Mouse (Mus musculus) heart, adult 2 months (tissue): ENCODE measurements around the gene Sectm1a. TPM values are rescaled to one million over a fixed set of nuclear protein-coding genes. Genes with fewer than 3 reads are reported as not detected.

ENCODE experiments used
- DNase-seq, 2 experiments: peaks; one replicate each; pipeline ENCODE4 v3.0.0; 2021
- H3K27ac ChIP-seq: fragments of 200-600 bp; 2 replicates; pipeline ENCODE4 v1.8.1; 2022
- H3K27me3 ChIP-seq: fragments of 200-500 bp; 2 replicates; pipeline ENCODE4 v1.6.1; 2012; ENCODE audit warnings: mild to moderate bottlenecking, low read length, inconsistent platforms, mixed read lengths; ENCODE audit not compliant: control insufficient read depth, insufficient read depth
- H3K36me3 ChIP-seq: fragments of 200-500 bp; 2 replicates; pipeline ENCODE4 v1.6.1; 2012; ENCODE audit warnings: low read length, inconsistent platforms; ENCODE audit not compliant: control insufficient read depth, insufficient read depth
- H3K4me1 ChIP-seq: fragments of 200-500 bp; 2 replicates; pipeline ENCODE4 v1.6.1; 2011; ENCODE audit warnings: low read length; ENCODE audit not compliant: control insufficient read depth, insufficient read depth
- H3K4me3 ChIP-seq: fragments of 200-600 bp; 2 replicates; pipeline ENCODE4 v1.8.1; 2022
- H3K79me2 ChIP-seq: fragments of 200-500 bp; replicated peaks from 2 replicates; pipeline ENCODE4 v1.6.1; 2012; ENCODE audit warnings: mild to moderate bottlenecking, inconsistent platforms, low read length, moderate library complexity, mixed read lengths; ENCODE audit not compliant: control insufficient read depth, insufficient read depth
- H3K9ac ChIP-seq: fragments of 200-500 bp; 2 replicates; pipeline ENCODE4 v1.6.1; 2012; ENCODE audit warnings: low read depth, mild to moderate bottlenecking, control low read depth, inconsistent platforms, low read length, mixed read lengths
- CTCF ChIP-seq: fragments of 200-600 bp; IDR thresholded peaks from 2 replicates; pipeline ENCODE4 v1.8.1; 2022; ENCODE audit warnings: antibody characterized with exemption, mild to moderate bottlenecking, moderate library complexity
- EP300 ChIP-seq: fragments of 200-500 bp; IDR thresholded peaks from 2 replicates; pipeline ENCODE4 v1.6.1; 2011; ENCODE audit warnings: low read depth, low read length, control low read depth; ENCODE audit not compliant: insufficient read depth
- POLR2A ChIP-seq: fragments of 200-500 bp; IDR thresholded peaks from 2 replicates; pipeline ENCODE4 v1.6.1; 2011; ENCODE audit warnings: mild to moderate bottlenecking, low read depth, low read length, control low read depth; ENCODE audit not compliant: insufficient read depth
- WGBS: fragments of 180-500 bp; shearing (Covaris S2); methylation state at CpG from one replicate; pipeline ENCODE4 v1.1.7; 2018; 5-methylcytosine and 5-hydroxymethylcytosine counted together
- intact Hi-C: fragments of 180-260 bp; cut with DNase I; formaldehyde crosslinking; loops from one replicate; pipeline ENCODE4 v1.15.1; 2025
- polyA plus RNA-seq: library from polyadenylated mRNA; depleted of rRNA; stranded (reverse); fragments of >200 nt; gene quantifications from 2 replicates; pipeline ENCODE4 v1.2.3, GENCODE M21; 2012
- total RNA-seq, 2 experiments: library from RNA; stranded (reverse); gene quantifications; 2 replicates each; pipeline ENCODE4 v1.2.3; 2021

Sectm1a gene
- total and polyA plus RNA-seq, 3 experiments = not detected

GRCm38 (mm10) chr11:121058956-121059355 lies 22.1 kb downstream of the Sectm1a start:
- WGBS = 76% methylated on average over 4 of the region's 4 CpGs
- no peak overlapping the region for H3K9ac ChIP-seq
- H3K36me3 ChIP-seq = no peaks in the 10 kb centered on the region
- no peaks in the 10 kb centered on the region for H3K79me2 ChIP-seq
- no peak for DNase-seq
- H3K27ac ChIP-seq = no peak overlapping the region
- TF ChIP-seq CTCF (no peak), EP300 (no peak), POLR2A (no peak)
- intact Hi-C loops = no loop called here
- H3K4me1 ChIP-seq = peaks cover 2% of the 10 kb centered on the region; the same call in 1 of the 2 replicates
- no peak overlapping the region for H3K4me3 ChIP-seq
- H3K27me3 ChIP-seq = no peaks in the 10 kb centered on the region

- intact Hi-C loops = no loop called here
- Histone ChIP-seq H3K27ac (no peak overlapping the region), H3K27me3 (no peaks in the 10 kb centered on the region), H3K36me3 (no peaks in the 10 kb centered on the region), H3K9ac (no peak overlapping the region), H3K4me1 (peaks cover 2% of the 10 kb centered on the region), H3K4me3 (no peak overlapping the region), H3K79me2 (no peaks in the 10 kb centered on the region)
- no peak for TF ChIP-seq EP300
- no peak for TF ChIP-seq CTCF
- no peak for TF ChIP-seq POLR2A
- no peak for DNase-seq
- 59% methylated on average over 5 of the region's 5 CpGs for WGBS
These were observed 22.9 kb downstream of the Sectm1a start for GRCm38 (mm10) chr11:121058122-121058521.

GRCm38 (mm10) chr11:121056536-121057236 lies 24.3 kb downstream of the Sectm1a start:
- no peak overlapping the region for H3K4me3 ChIP-seq
- intact Hi-C loops = no loop called here
- 53% methylated on average over 7 of the region's 7 CpGs for WGBS

GRCm38 (mm10) chr11:121053536-121053935 lies 27.5 kb downstream of the Sectm1a start:
- intact Hi-C loops = no loop called here
- Histone ChIP-seq H3K27me3 (no peaks in the 10 kb centered on the region), H3K36me3 (no peaks in the 10 kb centered on the region), H3K4me3 (no peak overlapping the region), H3K79me2 (no peaks in the 10 kb centered on the region), H3K4me1 (no peaks in the 10 kb centered on the region; the same call in 1 of the 2 replicates), H3K27ac (no peak overlapping the region), H3K9ac (no peak overlapping the region)
- TF ChIP-seq POLR2A = no peak
- peak; percentile 98; the same call in 1 of the 2 replicates for TF ChIP-seq CTCF
- TF ChIP-seq EP300 = 0 out of 2 replicates have a peak, but pooled peaks have one; percentile 52
- WGBS = 21% methylated on average over 8 of the region's 8 CpGs
- DNase-seq = peak; percentile 69 to 79

More at GRCm38 (mm10) chr11:121056536-121057236, 24.3 kb downstream of the Sectm1a start:
- no peak overlapping the region for H3K27ac ChIP-seq
- H3K27me3 ChIP-seq = no peaks in the 10 kb centered on the region
- H3K9ac ChIP-seq = no peak overlapping the region
- H3K36me3 ChIP-seq = no peaks in the 10 kb centered on the region
- no peak for DNase-seq
- no peaks in the 10 kb centered on the region for H3K79me2 ChIP-seq
- TF ChIP-seq EP300 (no peak), POLR2A (no peak), CTCF (no peak)
- peaks cover under 1% of the 10 kb centered on the region for H3K4me1 ChIP-seq

- Histone ChIP-seq H3K4me1 (no peaks in the 10 kb centered on the region; the same call in 1 of the 2 replicates), H3K27ac (no peak overlapping the region), H3K27me3 (no peaks in the 10 kb centered on the region), H3K4me3 (no peak overlapping the region), H3K36me3 (no peaks in the 10 kb centered on the region), H3K9ac (no peak overlapping the region), H3K79me2 (no peaks in the 10 kb centered on the region)
- intact Hi-C loops = no loop called here
- TF ChIP-seq EP300 (no peak), POLR2A (no peak)
- 73% methylated on average over 4 of the region's 4 CpGs for WGBS
- no peak for DNase-seq
These were observed 28.6 kb downstream of the Sectm1a start for GRCm38 (mm10) chr11:121052387-121052786.

- TF ChIP-seq CTCF (no peak), EP300 (no peak), POLR2A (no peak)
- DNase-seq = no peak
- Histone ChIP-seq H3K36me3 (no peaks in the 10 kb centered on the region), H3K27ac (no peak overlapping the region), H3K4me1 (no peaks in the 10 kb centered on the region; the same call in 1 of the 2 replicates), H3K4me3 (no peak overlapping the region), H3K9ac (no peak overlapping the region), H3K27me3 (no peaks in the 10 kb centered on the region), H3K79me2 (no peaks in the 10 kb centered on the region)
- intact Hi-C loops = no loop called here
- WGBS = 44% methylated on average over 1 of the region's 1 CpGs
These were observed 29.2 kb downstream of the Sectm1a start for GRCm38 (mm10) chr11:121051793-121052192.
